Mouse (Mus musculus) MEL (cell line): ENCODE measurements at regions not wholly inside any gene's neighbourhood (a gene's known extent, or its start where the extent isn't known, plus 50 kb on each side); places are given as distances from the start of the nearest gene placed in this dataset.

Source experiments
- DNase-seq: peaks from one replicate; pipeline ENCODE4 v3.0.0; 2011; ENCODE audit warnings: low read depth, low spot score
- H3K27ac ChIP-seq: 2 replicates; pipeline ENCODE4 v1.5.1; 2012; ENCODE audit warnings: low read depth, mild to moderate bottlenecking, control low read depth, low read length, moderate library complexity; ENCODE audit not compliant: control insufficient read depth
- H3K27me3 ChIP-seq, 2 experiments: fragments of 150-350 bp in 1 of 2; sonication (generic) in 1 of 2; 2 replicates each; pipeline ENCODE4 v1.6.1; 2012; ENCODE audit warnings: low read length in 2 of 2, mild to moderate bottlenecking in 2 of 2, improper control_type of control experiment in 1 of 2, moderate library complexity in 1 of 2; ENCODE audit not compliant: insufficient read depth in 2 of 2, control insufficient read depth in 1 of 2
- H3K36me3 ChIP-seq, 2 experiments: 2 replicates each; pipeline ENCODE4 v1.6.1; 2012 to 2014; ENCODE audit warnings: low read length in 2 of 2, improper control_type of control experiment in 1 of 2, inconsistent platforms in 1 of 2, mild to moderate bottlenecking in 1 of 2; ENCODE audit not compliant: insufficient read depth in 2 of 2, control insufficient read depth in 1 of 2
- H3K4me1 ChIP-seq, 2 experiments: fragments of 150-350 bp in 1 of 2; sonication (generic) in 1 of 2; 2 replicates each; pipeline ENCODE4 v1.6.1; 2012; ENCODE audit warnings: low read length in 2 of 2, improper control_type of control experiment in 1 of 2, mild to moderate bottlenecking in 1 of 2; ENCODE audit not compliant: insufficient read depth in 2 of 2, control insufficient read depth in 1 of 2
- H3K4me3 ChIP-seq, 2 experiments: fragments of 150-350 bp in 1 of 2; sonication (generic) in 1 of 2; 2 replicates each; pipeline ENCODE4 v1.5.1; 2012; ENCODE audit warnings: low read depth in 2 of 2, low read length in 2 of 2, mild to moderate bottlenecking in 2 of 2, moderate library complexity in 2 of 2, control low read depth in 1 of 2, improper control_type of control experiment in 1 of 2; ENCODE audit not compliant: control insufficient read depth in 1 of 2, insufficient read depth in 1 of 2
- H3K79me2 ChIP-seq: 2 replicates; pipeline ENCODE4 v1.6.1; 2012; ENCODE audit warnings: mild to moderate bottlenecking, low read length, moderate library complexity; ENCODE audit not compliant: control insufficient read depth, poor library complexity, insufficient read depth
- H3K9ac ChIP-seq: 2 replicates; pipeline ENCODE4 v1.6.1; 2012; ENCODE audit warnings: low read depth, mild to moderate bottlenecking, control low read depth, low read length, moderate library complexity; ENCODE audit not compliant: control insufficient read depth, poor library complexity, severe bottlenecking
- H3K9me3 ChIP-seq: fragments of 150-350 bp; sonication (generic); replicated peaks from 2 replicates; pipeline ENCODE4 v1.6.1; 2012; ENCODE audit warnings: mild to moderate bottlenecking, low read length, improper control_type of control experiment, moderate library complexity; ENCODE audit not compliant: insufficient read depth
- BHLHE40 ChIP-seq: IDR thresholded peaks from 2 replicates; pipeline ENCODE4 v1.6.1; 2012; ENCODE audit warnings: low read depth, mild to moderate bottlenecking, inconsistent platforms, low read length, improper control_type of control experiment, borderline replicate concordance
- CHD1 ChIP-seq: IDR thresholded peaks from 2 replicates; pipeline ENCODE4 v1.6.1; 2012; ENCODE audit warnings: low read depth, mild to moderate bottlenecking, inconsistent platforms, low read length, improper control_type of control experiment
- CTCF ChIP-seq, 3 experiments: IDR thresholded peaks in 2 of 3; conservative IDR thresholded peaks in 1 of 3; 2 replicates each; pipeline ENCODE4 v1.5.1; 2011 to 2012; ENCODE audit warnings: low read length in 3 of 3, low read depth in 2 of 3, mild to moderate bottlenecking in 2 of 3, improper control_type of control experiment in 1 of 3, inconsistent platforms in 1 of 3, mixed read lengths in 1 of 3, moderate library complexity in 1 of 3; ENCODE audit not compliant: control insufficient read depth in 1 of 3, insufficient read depth in 1 of 3, poor library complexity in 1 of 3, severe bottlenecking in 1 of 3
- E2F4 ChIP-seq: IDR thresholded peaks from 2 replicates; pipeline ENCODE4 v1.6.1; 2011; ENCODE audit warnings: low read depth, low read length, improper control_type of control experiment, borderline replicate concordance
- ELF1 ChIP-seq: IDR thresholded peaks from 2 replicates; pipeline ENCODE4 v1.6.1; 2014; ENCODE audit warnings: low read depth, mild to moderate bottlenecking, inconsistent platforms, low read length, improper control_type of control experiment, moderate library complexity
- EP300 ChIP-seq, 2 experiments: IDR thresholded peaks; 2 replicates each; pipeline ENCODE4 v1.6.1; 2011; ENCODE audit warnings: improper control_type of control experiment in 2 of 2, low read length in 2 of 2, low read depth in 1 of 2, mild to moderate bottlenecking in 1 of 2
- ETS1 ChIP-seq: IDR thresholded peaks from 2 replicates; pipeline ENCODE4 v1.6.1; 2012; ENCODE audit warnings: low read depth, mild to moderate bottlenecking, inconsistent platforms, low read length, improper control_type of control experiment, moderate library complexity
- GATA1 ChIP-seq: IDR thresholded peaks from 2 replicates; pipeline ENCODE4 v1.6.1; 2011; ENCODE audit warnings: low read depth, low read length, improper control_type of control experiment
- HCFC1 ChIP-seq: IDR thresholded peaks from 2 replicates; pipeline ENCODE4 v1.6.1; 2012; ENCODE audit warnings: low read depth, mild to moderate bottlenecking, inconsistent platforms, low read length, improper control_type of control experiment, moderate library complexity
- JUND ChIP-seq: IDR thresholded peaks from 2 replicates; pipeline ENCODE4 v1.6.1; 2011; ENCODE audit warnings: low read depth, mild to moderate bottlenecking, improper control_type of control experiment, low read length
- MAFK ChIP-seq: IDR thresholded peaks from 2 replicates; pipeline ENCODE4 v1.6.1; 2011; ENCODE audit warnings: low read depth, mild to moderate bottlenecking, low read length, improper control_type of control experiment, borderline replicate concordance
- MAX ChIP-seq: IDR thresholded peaks from 2 replicates; pipeline ENCODE4 v1.6.1; 2011; ENCODE audit warnings: low read length, improper control_type of control experiment
- MAZ ChIP-seq: IDR thresholded peaks from 2 replicates; pipeline ENCODE4 v1.6.1; 2012; ENCODE audit warnings: low read depth, mild to moderate bottlenecking, inconsistent platforms, low read length, improper control_type of control experiment
- MEF2A ChIP-seq: IDR thresholded peaks from 2 replicates; pipeline ENCODE4 v1.6.1; 2014; ENCODE audit warnings: low read depth, mild to moderate bottlenecking, inconsistent platforms, low read length, improper control_type of control experiment; ENCODE audit not compliant: poor library complexity, insufficient replicate concordance, severe bottlenecking; ENCODE audit errors: extremely low read depth
- MXI1 ChIP-seq: IDR thresholded peaks from 2 replicates; pipeline ENCODE4 v1.6.1; 2011; ENCODE audit warnings: mild to moderate bottlenecking, low read depth, low read length, improper control_type of control experiment
- MYB ChIP-seq: IDR thresholded peaks from 2 replicates; pipeline ENCODE4 v1.6.1; 2011; ENCODE audit warnings: mild to moderate bottlenecking, low read depth, low read length, improper control_type of control experiment
- NRF1 ChIP-seq: IDR thresholded peaks from 2 replicates; pipeline ENCODE4 v1.6.1; 2014; ENCODE audit warnings: low read depth, mild to moderate bottlenecking, inconsistent platforms, low read length, improper control_type of control experiment, moderate library complexity; ENCODE audit not compliant: poor library complexity, insufficient read depth, severe bottlenecking
- POLR2A ChIP-seq, 2 experiments: IDR thresholded peaks; 2 replicates each; pipeline ENCODE4 v1.6.1; 2011 to 2012; ENCODE audit warnings: low read length in 2 of 2, mild to moderate bottlenecking in 2 of 2, control low read depth in 1 of 2, improper control_type of control experiment in 1 of 2, low read depth in 1 of 2, moderate library complexity in 1 of 2; ENCODE audit not compliant: control insufficient read depth in 1 of 2, insufficient read depth in 1 of 2, poor library complexity in 1 of 2
- POLR2AphosphoS2 ChIP-seq: IDR thresholded peaks from 2 replicates; pipeline ENCODE4 v1.6.1; 2011; ENCODE audit warnings: low read length, improper control_type of control experiment
- RAD21 ChIP-seq: IDR thresholded peaks from 2 replicates; pipeline ENCODE4 v1.6.1; 2011; ENCODE audit warnings: mild to moderate bottlenecking, low read depth, low read length, improper control_type of control experiment
- RCOR1 ChIP-seq: IDR thresholded peaks from 2 replicates; pipeline ENCODE4 v1.6.1; 2012; ENCODE audit warnings: low read depth, mild to moderate bottlenecking, inconsistent platforms, low read length, improper control_type of control experiment
- SIN3A ChIP-seq: IDR thresholded peaks from 2 replicates; pipeline ENCODE4 v1.6.1; 2012; ENCODE audit warnings: low read length, improper control_type of control experiment, inconsistent platforms
- SMC3 ChIP-seq: IDR thresholded peaks from 2 replicates; pipeline ENCODE4 v1.6.1; 2011; ENCODE audit warnings: low read depth, low read length, improper control_type of control experiment
- TAL1 ChIP-seq: IDR thresholded peaks from 2 replicates; pipeline ENCODE4 v1.6.1; 2012; ENCODE audit warnings: mild to moderate bottlenecking, inconsistent platforms, low read length, moderate library complexity, mixed read lengths
- TBP ChIP-seq: IDR thresholded peaks from 2 replicates; pipeline ENCODE4 v1.8.0; 2011; ENCODE audit warnings: low read depth, low read length, improper control_type of control experiment
- TCF12 ChIP-seq: IDR thresholded peaks from 2 replicates; pipeline ENCODE4 v1.6.1; 2014; ENCODE audit warnings: low read depth, mild to moderate bottlenecking, inconsistent platforms, low read length, improper control_type of control experiment, moderate library complexity
- UBTF ChIP-seq: IDR thresholded peaks from 2 replicates; pipeline ENCODE4 v1.6.1; 2012; ENCODE audit warnings: low read depth, mild to moderate bottlenecking, inconsistent platforms, low read length, improper control_type of control experiment, moderate library complexity, borderline replicate concordance; ENCODE audit not compliant: insufficient read depth
- USF2 ChIP-seq, 2 experiments: IDR thresholded peaks; 2 replicates each; pipeline ENCODE4 v1.6.1; 2011 to 2012; ENCODE audit warnings: improper control_type of control experiment in 2 of 2, low read length in 2 of 2, borderline replicate concordance in 1 of 2, inconsistent platforms in 1 of 2, low read depth in 1 of 2, mild to moderate bottlenecking in 1 of 2; ENCODE audit not compliant: insufficient read depth in 1 of 2
- ZC3H11A ChIP-seq: IDR thresholded peaks from 2 replicates; pipeline ENCODE4 v1.6.1; 2012; ENCODE audit warnings: low read depth, mild to moderate bottlenecking, inconsistent platforms, low read length, improper control_type of control experiment
- ZKSCAN1 ChIP-seq: IDR thresholded peaks from 2 replicates; pipeline ENCODE4 v1.6.1; 2012; ENCODE audit warnings: low read depth, mild to moderate bottlenecking, inconsistent platforms, low read length, improper control_type of control experiment, moderate library complexity
- ZMIZ1 ChIP-seq: IDR thresholded peaks from 2 replicates; pipeline ENCODE4 v1.6.1; 2012; ENCODE audit warnings: low read depth, mild to moderate bottlenecking, inconsistent platforms, low read length, improper control_type of control experiment, moderate library complexity

- Histone ChIP-seq H3K27me3 (no peaks in the 10 kb centered on the region), H3K4me3 (no peak overlapping the region), H3K27ac (no peak overlapping the region), H3K9ac (no peak overlapping the region), H3K79me2 (no peaks in the 10 kb centered on the region), H3K4me1 (no peaks in the 10 kb centered on the region), H3K9me3 (no peaks in the 10 kb centered on the region), H3K36me3 (no peaks in the 10 kb centered on the region)
- no peak for DNase-seq
- no peak for TF ChIP-seq GATA1
- TF ChIP-seq TAL1: no peak
- no peak for TF ChIP-seq RAD21
- no peak for TF ChIP-seq ELF1
- no peak for TF ChIP-seq CHD1
- no peak for TF ChIP-seq UBTF
- TF ChIP-seq POLR2AphosphoS2: no peak
- no peak for TF ChIP-seq JUND
- TF ChIP-seq SMC3: no peak
- TF ChIP-seq ZC3H11A: no peak
- no peak for TF ChIP-seq USF2 (IDR thresholded peaks at IDR 0.05; ENCODE audit: borderline replicate concordance in 1 of 2, insufficient read depth in 1 of 2, low read depth in 1 of 2, low read length in 2 of 2)
- TF ChIP-seq BHLHE40: no peak
- no peak for TF ChIP-seq MEF2A
- TF ChIP-seq MAFK: no peak
- TF ChIP-seq MAZ: no peak
- TF ChIP-seq SIN3A: no peak
- TF ChIP-seq ZMIZ1: no peak
- no peak for TF ChIP-seq RCOR1
- no peak for TF ChIP-seq TCF12
- TF ChIP-seq MXI1: no peak
These were observed 73.0 kb downstream of the Irx6 start for GRCm38 (mm10) chr8:92747086-92747485.

GRCm38 (mm10) chr8:92747951-92748350, 73.9 kb downstream of the Irx6 start:
- Histone ChIP-seq H3K9ac (no peak overlapping the region), H3K4me3 (no peak overlapping the region), H3K4me1 (no peaks in the 10 kb centered on the region), H3K9me3 (no peaks in the 10 kb centered on the region), H3K27me3 (no peaks in the 10 kb centered on the region), H3K79me2 (no peaks in the 10 kb centered on the region), H3K27ac (no peak overlapping the region), H3K36me3 (no peaks in the 10 kb centered on the region)
- no peak for DNase-seq
- no peak for TF ChIP-seq HCFC1
- no peak for TF ChIP-seq MAX
- TF ChIP-seq MXI1: no peak
- no peak for TF ChIP-seq CTCF (IDR thresholded peaks at IDR 0.05 in 2 of 3, conservative IDR thresholded peaks at IDR 0.05 in 1 of 3; ENCODE audit: control insufficient read depth in 1 of 3, insufficient read depth in 1 of 3, low read depth in 2 of 3, low read length in 3 of 3, poor library complexity in 1 of 3, severe bottlenecking in 1 of 3)
- no peak for TF ChIP-seq TCF12
- no peak for TF ChIP-seq MYB
- no peak for TF ChIP-seq JUND
- TF ChIP-seq USF2 (IDR thresholded peaks at IDR 0.05; ENCODE audit: borderline replicate concordance in 1 of 2, insufficient read depth in 1 of 2, low read depth in 1 of 2, low read length in 2 of 2): no peak
- TF ChIP-seq SIN3A: no peak
- no peak for TF ChIP-seq MAZ
- TF ChIP-seq ZKSCAN1: no peak
- no peak for TF ChIP-seq POLR2A (IDR thresholded peaks at IDR 0.05; ENCODE audit: control insufficient read depth in 1 of 2, insufficient read depth in 1 of 2, low read depth in 1 of 2, low read length in 2 of 2, poor library complexity in 1 of 2)
- TF ChIP-seq ETS1: no peak
- no peak for TF ChIP-seq ZC3H11A
- no peak for TF ChIP-seq TBP
- no peak for TF ChIP-seq E2F4
- TF ChIP-seq UBTF: no peak
- no peak for TF ChIP-seq NRF1
- no peak for TF ChIP-seq EP300 (IDR thresholded peaks at IDR 0.05; ENCODE audit: low read depth in 1 of 2, low read length in 2 of 2)
